Mouse (Mus musculus) kidney, postnatal 36 days (tissue): Measurements from ENCODE around the gene 2010109A12Rik.

ENCODE experiments used
- DNase-seq, 2 experiments: peaks; one replicate each; pipeline ENCODE4 v3.0.0; 2021 to 2022; ENCODE audit warnings: mixed read lengths in 2 of 2

The 2010109A12Rik gene

GRCm38 (mm10) chr5:93232838-93233237 is 26.5 kb downstream of the 2010109A12Rik start:
- DNase-seq, result no peak

- DNase-seq, result no peak
These were observed 27.8 kb downstream of the 2010109A12Rik start for GRCm38 (mm10) chr5:93234130-93234529.

DNA sequence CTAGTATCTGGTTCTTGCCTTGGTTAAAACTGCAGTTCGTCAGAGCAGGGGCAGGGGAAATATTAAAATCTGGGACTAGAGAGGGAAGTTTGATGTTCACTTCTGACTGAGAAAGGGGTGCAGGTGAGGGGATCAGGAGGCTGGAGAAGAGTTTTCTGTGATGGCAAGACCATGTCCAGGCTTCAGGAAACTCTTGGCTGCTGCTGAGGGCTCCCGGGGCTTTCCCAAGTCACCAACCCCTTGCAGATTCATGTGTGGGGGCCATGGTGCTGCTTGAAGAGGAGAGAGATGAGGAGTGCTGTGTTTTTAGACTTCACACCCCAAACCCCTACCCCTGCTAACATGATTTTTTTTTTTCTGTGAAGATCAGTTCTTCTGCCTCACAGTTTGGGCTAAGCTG is 28.3 kb downstream of the 2010109A12Rik start:
- DNase-seq, result no peak

DNA sequence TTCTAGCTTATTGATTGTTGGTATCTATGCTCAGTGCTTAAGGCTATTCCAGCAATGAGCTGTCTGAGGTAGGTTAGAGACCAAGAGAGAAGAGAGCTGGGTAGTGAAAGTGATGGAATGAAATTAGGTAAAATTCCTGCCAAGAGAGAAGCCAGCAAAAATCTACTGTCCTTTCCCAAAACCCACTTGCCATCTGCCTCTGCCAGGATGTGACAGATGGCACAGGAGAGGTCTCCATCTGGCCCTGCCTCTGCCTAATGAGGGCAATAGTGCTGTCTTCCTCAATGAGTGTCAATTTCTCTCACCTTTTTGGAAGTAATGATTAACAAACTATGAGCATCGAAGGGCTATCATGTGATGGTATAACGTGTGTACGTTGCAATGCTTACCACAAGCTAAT is 29.6 kb downstream of the 2010109A12Rik start:
- no peak for DNase-seq

DNA sequence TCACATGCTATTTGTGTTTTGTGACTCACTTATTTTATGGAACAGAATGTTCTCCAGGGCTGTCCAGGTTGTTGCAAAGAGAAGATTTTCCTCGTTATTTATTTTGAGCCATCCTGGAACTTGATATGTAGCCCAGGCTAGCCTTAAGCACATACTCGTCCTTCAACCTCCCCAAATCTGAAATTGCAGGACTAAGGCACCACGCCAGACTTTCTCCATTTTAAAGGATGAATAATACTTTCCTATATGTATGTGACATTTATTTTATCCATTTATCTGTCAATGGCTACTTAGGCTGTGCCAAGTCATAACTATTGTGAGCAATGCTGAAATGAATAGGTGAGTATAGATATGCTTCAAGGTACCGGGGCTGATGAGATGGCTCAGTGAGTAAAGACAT is 30.2 kb downstream of the 2010109A12Rik start:
- DNase-seq, result no peak

GRCm38 (mm10) chr5:93239590-93240544 is 33.5 kb downstream of the 2010109A12Rik start:
- DNase-seq, result no peak

DNA sequence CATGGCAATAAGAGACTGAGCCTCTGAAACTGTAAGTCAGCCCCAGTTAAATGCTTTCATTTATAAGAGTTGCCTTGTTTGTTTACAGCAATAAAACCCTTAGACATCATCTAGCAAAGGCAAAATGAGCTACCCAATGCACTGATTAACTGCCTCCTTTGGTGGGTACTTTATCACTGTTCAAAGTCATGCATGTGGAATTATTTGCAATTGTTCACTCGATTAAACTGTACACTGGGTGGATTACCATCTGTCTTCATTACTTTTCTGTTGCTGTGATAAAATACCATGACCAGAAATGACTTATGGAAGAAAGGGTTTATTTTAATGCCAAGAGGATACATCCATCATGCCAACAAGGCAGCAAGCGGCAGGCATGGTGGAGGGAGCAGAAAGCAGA is 39.0 kb downstream of the 2010109A12Rik start:
- DNase-seq, result no peak

DNA sequence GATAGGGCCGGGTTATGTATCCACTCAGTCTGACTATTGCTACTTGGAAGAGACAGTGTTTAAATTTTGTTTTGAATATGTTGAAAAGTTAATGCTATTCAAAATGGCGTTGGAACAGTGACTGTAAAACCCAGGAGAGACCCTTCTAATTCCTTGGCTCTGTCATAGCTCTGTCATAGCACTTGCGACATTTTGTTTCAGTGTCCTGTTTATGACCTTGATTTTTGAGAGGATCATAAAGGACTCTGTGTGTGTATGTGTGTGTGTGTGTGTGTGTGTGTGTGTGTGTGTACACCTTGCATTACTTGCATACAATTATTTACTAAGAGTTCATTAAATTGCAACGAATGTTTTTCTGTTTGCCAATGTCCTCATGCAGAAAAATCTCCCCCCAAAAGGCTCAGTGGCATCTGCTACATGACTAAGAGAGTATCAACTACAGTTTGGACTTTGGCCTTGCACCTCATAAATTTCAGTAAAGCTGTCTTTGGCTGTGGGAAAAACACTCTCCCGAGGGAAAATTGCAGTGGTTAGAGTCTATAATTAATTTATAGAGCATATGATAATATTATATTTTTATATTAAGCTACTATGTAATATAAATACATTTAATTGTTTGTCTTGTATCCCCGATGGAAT is 43.7 kb downstream of the 2010109A12Rik start:
- DNase-seq, result no peak

DNA sequence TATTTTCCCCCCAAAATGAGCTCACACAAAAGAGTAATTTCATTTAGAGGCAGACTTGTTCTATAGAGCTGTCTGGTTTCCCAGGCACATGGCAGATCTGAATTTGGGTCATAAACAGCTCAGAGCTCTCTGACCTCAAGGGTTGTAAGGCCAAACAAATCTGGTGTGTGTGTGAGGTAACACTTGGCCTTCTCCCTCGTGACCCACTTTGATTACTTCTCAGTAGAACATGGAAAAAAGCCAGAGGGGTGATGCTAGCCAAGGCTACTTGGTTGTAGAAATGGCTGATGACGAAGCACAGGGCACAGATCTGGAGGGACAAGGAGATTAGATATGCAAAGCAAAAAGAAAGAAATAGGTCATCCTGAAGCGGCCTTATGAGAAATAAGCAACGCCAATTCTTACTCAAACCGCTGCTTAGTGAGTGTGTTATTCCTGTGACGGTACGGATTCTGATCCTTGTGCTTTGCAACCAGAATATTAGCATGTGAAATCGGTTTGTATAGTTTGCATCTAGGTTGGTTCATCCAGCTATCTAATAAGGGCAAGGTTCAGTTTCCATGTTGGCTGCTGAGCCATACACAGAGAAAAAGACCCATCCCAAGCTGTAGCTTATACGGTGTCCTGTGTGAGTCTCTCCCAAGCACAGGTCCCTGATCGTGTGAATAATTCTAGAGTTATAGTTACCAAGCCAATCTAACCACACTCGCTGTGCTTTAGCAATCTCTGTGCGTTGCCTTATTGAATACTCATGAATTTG is 44.9 kb downstream of the 2010109A12Rik start:
- DNase-seq, result peak; percentile 14 to 42

- DNase-seq, result no peak
These were observed 49.5 kb downstream of the 2010109A12Rik start for GRCm38 (mm10) chr5:93255759-93256265.

GRCm38 (mm10) chr5:93256820-93257405 is 50.6 kb downstream of the 2010109A12Rik start:
- no peak for DNase-seq

DNA sequence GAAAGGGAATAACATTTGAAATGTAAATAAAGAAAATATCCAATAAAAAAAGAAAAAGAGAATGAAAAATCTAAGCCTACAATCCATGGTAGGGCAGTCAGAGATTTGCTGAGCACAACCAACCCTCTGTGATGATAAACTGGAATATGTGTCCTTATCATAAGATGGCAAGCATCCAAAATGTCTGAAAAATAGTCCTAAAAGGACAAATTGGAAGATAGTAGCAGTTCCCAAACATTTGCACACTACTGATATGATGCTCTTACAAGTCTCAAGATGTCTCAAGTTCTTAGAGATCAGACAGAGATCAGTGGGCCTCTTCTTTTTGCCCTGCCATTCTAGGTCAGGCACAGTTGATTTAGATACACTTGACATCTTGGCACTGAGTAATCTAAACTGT is 53.0 kb downstream of the 2010109A12Rik start:
- no peak for DNase-seq

DNA sequence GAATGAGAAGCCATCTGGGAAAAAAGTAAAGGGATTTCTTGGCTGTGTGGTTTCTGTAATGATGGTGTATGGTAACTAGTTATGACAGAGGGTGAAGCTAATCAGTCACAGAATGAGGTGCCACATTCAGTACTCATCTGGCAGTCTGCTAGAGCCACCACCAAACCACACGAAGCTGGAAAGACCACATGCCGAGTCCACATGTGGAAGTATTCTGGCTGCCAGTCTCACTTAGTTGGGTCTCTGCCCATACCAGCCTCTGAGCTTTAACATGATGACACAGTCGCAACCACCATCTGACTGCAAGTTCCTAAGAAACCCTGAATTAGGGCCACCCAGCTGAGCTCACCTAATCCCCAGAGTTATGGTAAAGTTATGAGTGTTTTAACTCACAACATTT is 54.7 kb downstream of the 2010109A12Rik start:
- no peak for DNase-seq

GRCm38 (mm10) chr5:93262751-93263150 is 56.4 kb downstream of the 2010109A12Rik start:
- no peak for DNase-seq
